Comparison of ENCODE assay signal across 8 mouse cellular contexts in genomic region chr11:117828149-117828887, GRCm38 (mm10). TPM values are rescaled to one million over a fixed set of nuclear protein-coding genes. Genes with fewer than 3 reads are reported as not detected.
DNase-seq lines count a peak whose midpoint lies in the region; ATAC-seq and TF ChIP-seq lines count a peak whose summit lies in the region.

No protein-coding gene starts in this region.

- DNase-seq in kidney, adult 2 months = peak; percentile 63
- no peak for DNase-seq in kidney, adult 11 months
- DNase-seq in ZHBTc4 (ENCODE audit: low read depth, low spot score) = peak; percentile 41
- peak; percentile 53 to 54 for DNase-seq in heart, postnatal 14 days

- H3K9me3 ChIP-seq in liver, embryonic 12.5 days (replicated peaks) = no peaks in the 10 kb centered on the region
- H3K9me3 ChIP-seq in stomach, embryonic 14.5 days (ENCODE audit: control insufficient read depth, low read depth, low read length) = no peaks in the 10 kb centered on the region

- TF ChIP-seq CTCF in kidney, adult 2 months (conservative IDR thresholded peaks at IDR 0.05; ENCODE audit: insufficient read depth, insufficient read length, low read depth, low read length) = no peak

- no peak overlapping the region for H3K4me3 ChIP-seq in kidney, adult 2 months (ENCODE audit: insufficient read depth, low read depth, low read length)
- no peak overlapping the region for H3K4me3 ChIP-seq in liver, embryonic 12.5 days
- H3K4me3 ChIP-seq in stomach, embryonic 14.5 days (ENCODE audit: low read depth, low read length) = no peak overlapping the region

- no peaks in the 10 kb centered on the region for H3K27me3 ChIP-seq in kidney, adult 2 months (replicated peaks; ENCODE audit: control insufficient read depth, insufficient read depth, low read length)
- no peaks in the 10 kb centered on the region for H3K27me3 ChIP-seq in liver, embryonic 12.5 days (replicated peaks)
- no peaks in the 10 kb centered on the region for H3K27me3 ChIP-seq in stomach, embryonic 14.5 days (ENCODE audit: control insufficient read depth, insufficient read depth, low read length)

- no peaks in the 10 kb centered on the region for H3K36me3 ChIP-seq in kidney, adult 2 months (ENCODE audit: control insufficient read depth, insufficient read depth, low read length)
- H3K36me3 ChIP-seq in liver, embryonic 12.5 days = peaks cover 11% of the 10 kb centered on the region
- no peaks in the 10 kb centered on the region; the same call in 1 of the 2 replicates for H3K36me3 ChIP-seq in stomach, embryonic 14.5 days (ENCODE audit: control insufficient read depth, insufficient read depth, low read length)

- H3K4me1 ChIP-seq in kidney, adult 2 months (ENCODE audit: control insufficient read depth, insufficient read depth, low read length) = peaks cover 61% of the 10 kb centered on the region
- H3K4me1 ChIP-seq in liver, embryonic 12.5 days = peaks cover 91% of the 10 kb centered on the region
- H3K4me1 ChIP-seq in stomach, embryonic 14.5 days (ENCODE audit: control insufficient read depth, insufficient read depth, low read length) = peaks cover 51% of the 10 kb centered on the region

- intact Hi-C loops in heart, postnatal 14 days (cut with DNase I) = no loop called here

- H3K4me2 ChIP-seq in liver, embryonic 12.5 days = peak overlapping the region; percentile 82
- no peak overlapping the region for H3K4me2 ChIP-seq in stomach, embryonic 14.5 days (replicated peaks; ENCODE audit: low read depth, low read length)

- WGBS in kidney, adult 2 months = 50% methylated on average over 18 of the region's 18 CpGs
- 56% methylated on average over 18 of the region's 18 CpGs for WGBS in liver, embryonic 12.5 days (ENCODE audit: insufficient replicate concordance)
- 65% methylated on average over 18 of the region's 18 CpGs for WGBS in stomach, embryonic 14.5 days

- H3K9ac ChIP-seq in liver, embryonic 12.5 days = peak overlapping the region; percentile 23; the same call in 1 of the 2 replicates
- no peak overlapping the region for H3K9ac ChIP-seq in stomach, embryonic 14.5 days (replicated peaks; ENCODE audit: low read depth, low read length)

- H3K27ac ChIP-seq in kidney, adult 2 months (ENCODE audit: insufficient read depth, low read depth, low read length) = peak overlapping the region; percentile 99
- peak overlapping the region; percentile 87 for H3K27ac ChIP-seq in liver, embryonic 12.5 days
- peak overlapping the region; percentile 69; the same call in 1 of the 2 replicates for H3K27ac ChIP-seq in stomach, embryonic 14.5 days (ENCODE audit: low read length)

- ATAC-seq in liver, embryonic 12.5 days = no peak
- ATAC-seq in stomach, embryonic 14.5 days (ENCODE audit: insufficient number of reproducible peaks, insufficient read depth, low FRiP score, low read depth) = no peak
- no peak for ATAC-seq in frontal cortex, adult (ENCODE audit: low TSS enrichment)
- no peak for ATAC-seq in megakaryocyte-erythroid progenitor cell, adult 5-6 weeks (replicated peaks; ENCODE audit: low FRiP score, low TSS enrichment, poor library complexity, severe bottlenecking)

- TF ChIP-seq POLR2A in kidney, adult 2 months (IDR thresholded peaks at IDR 0.05; ENCODE audit: low read depth, low read length) = no peak

RNA-seq across cellular contexts. Expression of gene Tk1, which starts 2.4 kb away (rescaled TPM):
- 15.5 and 15.8 TPM in 2 replicates for polyA plus RNA-seq in kidney, adult 2 months (2012; rRNA removed)
- 1 to 10 TPM; 5.6 to 9.7 TPM for total RNA-seq in heart, postnatal 14 days (2021)
- 145 and 152 TPM in 2 replicates for polyA plus RNA-seq in liver, embryonic 12.5 days (2016; fragmentation: Nextera tagmentation; extraction: Ambion mirVana)
- 133 and 149 TPM in 2 replicates for polyA plus RNA-seq in stomach, embryonic 14.5 days (2014; fragmentation: Nextera tagmentation; extraction: Ambion mirVana)
- 191 and 266 TPM in 2 replicates for total RNA-seq in megakaryocyte-erythroid progenitor cell, adult 5-6 weeks (2014; fragmentation: Nextera tagmentation)
- total RNA-seq in megakaryocyte-erythroid progenitor cell, adult 5-6 weeks (2017) = 46.7 and 52.5 TPM in 2 replicates

RNA-seq across cellular contexts. Expression of gene Afmid, which starts 2.6 kb away (rescaled TPM):
- 85.6 and 89.7 TPM in 2 replicates for polyA plus RNA-seq in kidney, adult 2 months (2012; rRNA removed)
- 1 to 10 TPM; 4.2 to 6.6 TPM for total RNA-seq in heart, postnatal 14 days (2021)
- polyA plus RNA-seq in liver, embryonic 12.5 days (2016; fragmentation: Nextera tagmentation; extraction: Ambion mirVana) = 6.7 TPM in 2 replicates
- polyA plus RNA-seq in stomach, embryonic 14.5 days (2014; fragmentation: Nextera tagmentation; extraction: Ambion mirVana) = 6.4 and 7.1 TPM in 2 replicates
- total RNA-seq in megakaryocyte-erythroid progenitor cell, adult 5-6 weeks (2014; fragmentation: Nextera tagmentation) = 7.2 and 9.4 TPM in 2 replicates
- 0.70 and 1.0 TPM in 2 replicates for total RNA-seq in megakaryocyte-erythroid progenitor cell, adult 5-6 weeks (2017)

RNA-seq across cellular contexts. Expression of gene Gm20708, which starts 18.9 kb away (rescaled TPM):
- polyA plus RNA-seq in kidney, adult 2 months (2012; rRNA removed) = 0.18 and 0.22 TPM in 2 replicates
- total RNA-seq in heart, postnatal 14 days (2021) = 1 to 10 TPM in 1 of 2 experiments, under 1 TPM in 1; 0.98 to 2.3 TPM
- polyA plus RNA-seq in liver, embryonic 12.5 days (2016; fragmentation: Nextera tagmentation; extraction: Ambion mirVana) = 0.23 and 0.27 TPM in 2 replicates
- polyA plus RNA-seq in stomach, embryonic 14.5 days (2014; fragmentation: Nextera tagmentation; extraction: Ambion mirVana) = 1.1 TPM in 1 of 2 replicates, not detected in the other
- total RNA-seq in megakaryocyte-erythroid progenitor cell, adult 5-6 weeks (2014; fragmentation: Nextera tagmentation) = 0.45 and 7.0 TPM in 2 replicates
- total RNA-seq in megakaryocyte-erythroid progenitor cell, adult 5-6 weeks (2017) = 3.5 TPM in 1 of 2 replicates, not detected in the other

RNA-seq across cellular contexts. Expression of gene Syngr2, which starts 18.9 kb away (rescaled TPM):
- 150 and 155 TPM in 2 replicates for polyA plus RNA-seq in kidney, adult 2 months (2012; rRNA removed)
- total RNA-seq in heart, postnatal 14 days (2021) = 100 to 1,000 TPM; 108 to 109 TPM
- 61.5 and 66.4 TPM in 2 replicates for polyA plus RNA-seq in liver, embryonic 12.5 days (2016; fragmentation: Nextera tagmentation; extraction: Ambion mirVana)
- 101 and 115 TPM in 2 replicates for polyA plus RNA-seq in stomach, embryonic 14.5 days (2014; fragmentation: Nextera tagmentation; extraction: Ambion mirVana)
- 166 and 173 TPM in 2 replicates for total RNA-seq in megakaryocyte-erythroid progenitor cell, adult 5-6 weeks (2014; fragmentation: Nextera tagmentation)
- 83.2 and 116 TPM in 2 replicates for total RNA-seq in megakaryocyte-erythroid progenitor cell, adult 5-6 weeks (2017)

RNA-seq across cellular contexts. Expression of gene Birc5, which starts 20.7 kb away (rescaled TPM):
- polyA plus RNA-seq in kidney, adult 2 months (2012; rRNA removed) = 0.75 and 1.3 TPM in 2 replicates
- total RNA-seq in heart, postnatal 14 days (2021) = 1 to 10 TPM; 3.8 to 9.8 TPM
- polyA plus RNA-seq in liver, embryonic 12.5 days (2016; fragmentation: Nextera tagmentation; extraction: Ambion mirVana) = 370 and 373 TPM in 2 replicates
- polyA plus RNA-seq in stomach, embryonic 14.5 days (2014; fragmentation: Nextera tagmentation; extraction: Ambion mirVana) = 287 and 307 TPM in 2 replicates
- 164 and 220 TPM in 2 replicates for total RNA-seq in megakaryocyte-erythroid progenitor cell, adult 5-6 weeks (2014; fragmentation: Nextera tagmentation)
- 144 and 182 TPM in 2 replicates for total RNA-seq in megakaryocyte-erythroid progenitor cell, adult 5-6 weeks (2017)

Comparison
In these comparisons a context has a peak if more than half of its experiments do, and no peak if none do; other contexts are left out.
1. RNA of gene Afmid, which starts 2.6 kb away (polyA plus RNA-seq): 85.6 to 89.7 TPM in kidney, adult 2 months; 6.7 TPM in liver, embryonic 12.5 days and 6.4 to 7.1 TPM in stomach, embryonic 14.5 days; every median in the first group is over 10 times any median in the second.
2. Peak in every context shown above with its lines, with median percentiles within 50 percentile points of each other: H3K27ac ChIP-seq.